Mouse (Mus musculus): ENCODE measurements at regions not wholly inside any gene's neighbourhood (a gene's known extent, or its start where the extent isn't known, plus 50 kb on each side); places are given as distances from the start of the nearest gene placed in this dataset.

DNA sequence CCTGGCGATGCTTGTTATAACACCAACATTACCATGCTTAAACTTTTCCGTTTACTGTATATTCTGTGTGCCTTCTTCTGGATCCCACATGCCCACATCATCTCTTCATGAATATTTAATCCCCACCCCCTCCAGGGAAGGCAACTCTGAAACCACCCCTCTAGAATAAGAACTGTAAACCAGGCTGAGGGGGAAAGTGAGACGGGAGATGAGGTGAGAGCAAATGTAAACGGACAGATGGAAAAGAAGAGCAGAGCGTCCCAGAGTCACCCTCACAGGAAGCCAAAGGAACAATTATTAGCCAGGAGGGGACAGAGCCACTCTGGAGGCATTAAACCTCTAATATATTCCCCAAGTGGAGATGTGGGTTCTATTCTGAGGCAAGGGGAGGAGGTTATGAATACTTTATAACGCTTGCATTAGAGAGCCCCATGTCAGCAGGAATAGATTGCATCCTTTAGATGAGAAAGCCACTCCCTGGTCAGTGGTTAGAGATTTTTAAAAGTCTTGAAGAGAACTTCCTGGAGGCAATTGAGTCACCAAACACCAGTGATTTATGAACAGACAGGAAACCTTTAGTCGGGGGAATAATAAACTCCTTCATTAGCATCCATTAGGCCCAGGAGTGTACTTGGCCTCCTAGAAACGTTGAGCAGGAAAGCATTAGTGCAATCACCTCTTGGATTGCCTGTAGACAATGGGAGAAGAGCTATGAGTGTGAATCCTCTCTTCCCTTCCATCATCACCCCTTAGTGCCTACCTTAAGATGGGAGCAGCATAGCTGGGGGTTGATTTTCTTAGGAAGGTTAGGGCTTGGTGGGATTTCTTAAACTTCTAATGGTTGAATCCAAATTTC, 220.1 kb downstream of the Elavl2 start:
- Histone ChIP-seq H3K9ac (no peak overlapping the region), H3K9me3 (no peaks in the 10 kb centered on the region), H3K27ac (no peak overlapping the region), H3K27me3 (no peaks in the 10 kb centered on the region), H3K4me2 (no peak overlapping the region), H3K4me1 (replicated peaks) (no peaks in the 10 kb centered on the region; the same call in 1 of the 2 replicates), H3K36me3 (no peaks in the 10 kb centered on the region), H3K4me3 (no peak overlapping the region)
- 65% methylated on average over 8 of the region's 8 CpGs for WGBS
- 0 out of 2 replicates have a peak, but pooled peaks have one; percentile 28 for ATAC-seq (ENCODE audit: low FRiP score)

- H3K4me3 ChIP-seq: no peak overlapping the region
- no peak overlapping the region for H3K4me2 ChIP-seq
- no peak; the same call in 1 of the 2 replicates for ATAC-seq (ENCODE audit: low FRiP score)
- no peak overlapping the region for H3K27ac ChIP-seq
- no peaks in the 10 kb centered on the region for H3K9me3 ChIP-seq
- no peaks in the 10 kb centered on the region for H3K27me3 ChIP-seq
- 66% methylated on average over 11 of the region's 11 CpGs for WGBS
- H3K4me1 ChIP-seq (replicated peaks): peaks cover 5% of the 10 kb centered on the region; the same call in 1 of the 2 replicates
- H3K36me3 ChIP-seq: no peaks in the 10 kb centered on the region
- no peak overlapping the region for H3K9ac ChIP-seq
Measured at GRCm38 (mm10) chr4:91164280-91165121, 236.1 kb downstream of the Elavl2 start.

DNA sequence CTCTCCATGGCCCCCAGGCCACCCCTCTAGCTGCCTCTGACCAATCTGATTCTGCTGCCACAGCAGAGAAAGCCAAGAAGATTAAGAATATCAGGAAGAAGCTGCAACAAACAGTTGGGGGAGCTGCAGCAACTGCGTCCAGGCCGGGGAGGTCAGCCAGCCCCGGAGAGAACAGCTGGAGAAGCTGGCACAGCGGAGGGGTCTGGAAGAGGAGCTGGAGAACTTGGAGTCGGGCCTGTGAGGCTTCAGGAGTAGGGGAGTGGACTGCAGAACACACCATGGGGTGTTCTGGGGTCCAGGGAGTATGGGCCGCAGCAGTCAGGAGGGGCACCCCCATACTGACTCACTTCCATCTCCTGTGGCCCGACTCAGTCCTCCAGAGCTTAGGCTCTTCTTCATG, 243.5 kb downstream of the Elavl2 start:
- no peak for ATAC-seq (ENCODE audit: low FRiP score)
- Histone ChIP-seq H3K9me3 (no peaks in the 10 kb centered on the region), H3K4me3 (no peak overlapping the region), H3K4me1 (replicated peaks) (no peaks in the 10 kb centered on the region), H3K4me2 (no peak overlapping the region), H3K27me3 (no peaks in the 10 kb centered on the region), H3K9ac (no peak overlapping the region), H3K27ac (no peak overlapping the region), H3K36me3 (no peaks in the 10 kb centered on the region)
- WGBS: 74% methylated on average over 7 of the region's 7 CpGs

GRCm38 (mm10) chr4:91144666-91145065, 255.9 kb downstream of the Elavl2 start:
- Histone ChIP-seq H3K4me3 (no peak overlapping the region), H3K4me1 (replicated peaks) (no peaks in the 10 kb centered on the region), H3K36me3 (no peaks in the 10 kb centered on the region), H3K27me3 (no peaks in the 10 kb centered on the region), H3K27ac (no peak overlapping the region), H3K4me2 (no peak overlapping the region), H3K9me3 (no peaks in the 10 kb centered on the region), H3K9ac (no peak overlapping the region)
- no peak for ATAC-seq (ENCODE audit: low FRiP score)
- WGBS: 80% methylated on average over 7 of the region's 7 CpGs

- no peak overlapping the region for H3K4me2 ChIP-seq
- no peak overlapping the region for H3K4me3 ChIP-seq
- H3K36me3 ChIP-seq: no peaks in the 10 kb centered on the region
- no peak for ATAC-seq (ENCODE audit: low FRiP score)
- no peaks in the 10 kb centered on the region for H3K27me3 ChIP-seq
- H3K27ac ChIP-seq: no peak overlapping the region
- WGBS: 62% methylated on average over 5 of the region's 5 CpGs
- H3K4me1 ChIP-seq (replicated peaks): no peaks in the 10 kb centered on the region
- H3K9me3 ChIP-seq: no peaks in the 10 kb centered on the region
- H3K9ac ChIP-seq: no peak overlapping the region
Measured at GRCm38 (mm10) chr4:91143906-91144305, 256.7 kb downstream of the Elavl2 start.

- Histone ChIP-seq H3K9me3 (no peaks in the 10 kb centered on the region), H3K27ac (no peak overlapping the region), H3K4me1 (replicated peaks) (no peaks in the 10 kb centered on the region), H3K4me2 (no peak overlapping the region), H3K27me3 (no peaks in the 10 kb centered on the region), H3K4me3 (no peak overlapping the region), H3K9ac (no peak overlapping the region), H3K36me3 (no peaks in the 10 kb centered on the region)
- WGBS: 83% methylated on average over 3 of the region's 3 CpGs
- ATAC-seq (ENCODE audit: low FRiP score): no peak
Measured at GRCm38 (mm10) chr4:91135327-91135726, 265.3 kb downstream of the Elavl2 start.

- H3K4me2 ChIP-seq: no peak overlapping the region
- H3K27ac ChIP-seq: no peak overlapping the region
- H3K36me3 ChIP-seq: no peaks in the 10 kb centered on the region
- H3K27me3 ChIP-seq: no peaks in the 10 kb centered on the region
- 86% methylated on average over 7 of the region's 7 CpGs for WGBS
- no peaks in the 10 kb centered on the region for H3K9me3 ChIP-seq
- H3K4me3 ChIP-seq: no peak overlapping the region
- no peak for ATAC-seq (ENCODE audit: low FRiP score)
- no peak overlapping the region for H3K9ac ChIP-seq
- no peaks in the 10 kb centered on the region for H3K4me1 ChIP-seq (replicated peaks)
Measured at GRCm38 (mm10) chr4:91132266-91132665, 268.3 kb downstream of the Elavl2 start.

- H3K27ac ChIP-seq: no peak overlapping the region
- H3K4me2 ChIP-seq: no peak overlapping the region
- H3K4me3 ChIP-seq: no peak overlapping the region
- no peak for ATAC-seq (ENCODE audit: low FRiP score)
- no peaks in the 10 kb centered on the region for H3K36me3 ChIP-seq
- H3K27me3 ChIP-seq: no peaks in the 10 kb centered on the region
- H3K4me1 ChIP-seq (replicated peaks): no peaks in the 10 kb centered on the region
- H3K9ac ChIP-seq: no peak overlapping the region
- no peaks in the 10 kb centered on the region for H3K9me3 ChIP-seq
- 80% methylated on average over 4 of the region's 4 CpGs for WGBS
Measured at GRCm38 (mm10) chr4:91120277-91120676, 280.3 kb downstream of the Elavl2 start.

- H3K9me3 ChIP-seq: no peaks in the 10 kb centered on the region
- no peak overlapping the region for H3K4me2 ChIP-seq
- no peak overlapping the region for H3K4me3 ChIP-seq
- no peaks in the 10 kb centered on the region for H3K36me3 ChIP-seq
- no peaks in the 10 kb centered on the region for H3K27me3 ChIP-seq
- WGBS: 69% methylated on average over 5 of the region's 5 CpGs
- H3K4me1 ChIP-seq (replicated peaks): peaks cover under 1% of the 10 kb centered on the region; the same call in 1 of the 2 replicates
- H3K9ac ChIP-seq: no peak overlapping the region
- no peak for ATAC-seq (ENCODE audit: low FRiP score)
- H3K27ac ChIP-seq: no peak overlapping the region
Measured at GRCm38 (mm10) chr4:91116807-91117609, 283.6 kb downstream of the Elavl2 start.

DNA sequence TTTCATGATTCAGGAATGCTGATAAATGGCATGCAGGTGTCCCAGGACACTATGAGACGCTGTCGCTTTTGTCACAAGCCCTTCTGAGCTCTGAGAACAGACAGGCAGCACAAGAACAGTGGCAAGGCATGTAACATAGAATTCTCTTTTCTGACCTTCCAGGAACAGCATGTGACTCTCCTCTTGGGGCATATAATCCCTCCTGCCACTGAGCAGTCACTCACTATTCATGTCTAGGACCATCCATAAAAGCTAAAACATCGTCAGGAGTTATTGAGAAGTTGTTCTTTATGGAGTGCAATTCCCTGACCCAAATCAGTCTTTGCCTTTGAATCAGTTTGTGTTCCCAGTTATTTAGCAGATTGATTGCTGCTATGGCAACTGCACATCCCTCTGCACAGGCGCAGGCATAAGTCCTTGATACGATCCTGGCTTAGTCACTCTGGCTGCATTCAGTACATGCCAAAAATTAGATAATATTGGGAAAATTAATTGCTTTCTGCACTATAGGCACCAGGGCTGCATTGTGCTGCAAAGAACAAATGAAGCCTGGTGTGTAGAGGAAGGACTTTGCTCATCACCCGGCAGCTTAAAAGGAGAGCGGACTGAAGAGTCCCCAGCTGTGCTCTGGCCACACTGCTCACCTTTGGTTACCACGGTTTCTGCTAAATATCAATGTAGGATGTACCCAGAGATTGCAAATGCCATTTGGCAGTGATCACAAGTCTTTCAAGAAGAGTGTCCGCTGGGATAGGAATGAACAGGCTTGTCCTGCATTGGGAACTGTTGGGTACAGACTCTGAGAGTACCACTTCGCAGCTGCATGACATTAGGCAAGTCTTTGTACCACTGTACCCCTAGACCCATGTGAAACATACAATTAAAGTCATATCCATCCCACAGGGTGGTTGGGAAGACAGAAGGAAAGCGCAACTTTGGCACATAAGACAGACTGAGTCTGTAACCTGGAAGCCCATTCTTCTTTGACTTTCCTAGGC, 288.6 kb downstream of the Elavl2 start:
- no peaks in the 10 kb centered on the region for H3K9me3 ChIP-seq
- no peak overlapping the region for H3K4me3 ChIP-seq
- peak; percentile 49; the same call in 1 of the 2 replicates for ATAC-seq (ENCODE audit: low FRiP score)
- no peak overlapping the region for H3K9ac ChIP-seq
- no peaks in the 10 kb centered on the region for H3K27me3 ChIP-seq
- WGBS: 80% methylated on average over 11 of the region's 11 CpGs
- no peak overlapping the region for H3K4me2 ChIP-seq
- peaks cover 7% of the 10 kb centered on the region; the same call in 1 of the 2 replicates for H3K4me1 ChIP-seq (replicated peaks)
- H3K36me3 ChIP-seq: no peaks in the 10 kb centered on the region
- no peak overlapping the region for H3K27ac ChIP-seq

DNA sequence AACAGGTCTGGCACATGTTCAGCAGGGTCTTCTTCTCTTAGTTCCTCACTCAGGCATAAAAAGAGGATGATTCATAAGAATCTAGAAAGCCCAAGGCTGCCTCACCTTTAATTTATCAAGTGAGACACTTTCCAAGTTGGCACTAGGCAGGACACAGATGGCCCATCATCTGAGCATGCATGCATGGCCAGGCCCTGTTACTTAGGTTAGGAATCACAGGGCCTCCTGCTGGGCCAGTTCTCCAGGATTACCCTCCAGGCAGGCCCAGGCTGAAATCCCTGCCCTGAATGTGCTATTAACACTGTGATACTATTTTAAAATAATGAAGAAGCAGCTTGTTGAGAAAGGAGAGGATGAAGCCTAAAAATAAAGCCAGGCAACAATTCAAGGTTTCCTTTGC, 304.5 kb downstream of the Elavl2 start:
- H3K4me1 ChIP-seq (replicated peaks): peaks cover 7% of the 10 kb centered on the region; the same call in 1 of the 2 replicates
- H3K27ac ChIP-seq: no peak overlapping the region
- no peak for ATAC-seq (ENCODE audit: low FRiP score)
- no peaks in the 10 kb centered on the region for H3K36me3 ChIP-seq
- no peak overlapping the region for H3K4me3 ChIP-seq
- no peak overlapping the region for H3K4me2 ChIP-seq
- H3K9me3 ChIP-seq: no peaks in the 10 kb centered on the region
- H3K27me3 ChIP-seq: no peaks in the 10 kb centered on the region
- no peak overlapping the region for H3K9ac ChIP-seq
